Mouse (Mus musculus) liver, postnatal 0 days (tissue): ENCODE data around the gene Trmt1.

Source experiments
- CTCF ChIP-seq: sonication (generic); IDR thresholded peaks from 2 replicates; pipeline ENCODE4 v1.5.1; 2016; ENCODE audit warnings: antibody characterized with exemption, low read depth
- EP300 ChIP-seq: IDR thresholded peaks from 2 replicates; pipeline ENCODE4 v1.6.1; 2016; ENCODE audit warnings: antibody characterized with exemption, low read depth, mild to moderate bottlenecking

- TF ChIP-seq CTCF, result peak; percentile 18; the same call in 1 of the 2 replicates
- no peak for TF ChIP-seq EP300
These were observed 59.2 kb downstream of the Trmt1 start for GRCm38 (mm10) chr8:84745032-84745925.
